Mouse (Mus musculus): ENCODE data around the gene Cep152.

Gene Cep152

GRCm38 (mm10) chr2:125624837-125625351 is at the start of gene Cep152:
Gene Cep152, minus strand, starts transcription at chr2:125625113.
- DNase-seq (ENCODE audit: low spot score), result peak; percentile 97

- peak; percentile 89 for DNase-seq (ENCODE audit: low spot score)
These were observed 48.2 kb upstream of the Cep152 start, which contains the start of gene Eid1 for GRCm38 (mm10) chr2:125672957-125673631. Gene Eid1, plus strand, starts transcription at chr2:125673095.

- DNase-seq (ENCODE audit: low spot score), result no peak
These were observed 47.6 kb upstream of the Cep152 start for GRCm38 (mm10) chr2:125672568-125672956.

GRCm38 (mm10) chr2:125670846-125671245 is 45.9 kb upstream of the Cep152 start:
- DNase-seq (ENCODE audit: low spot score), result no peak

GRCm38 (mm10) chr2:125667721-125668120 is 42.8 kb upstream of the Cep152 start:
- DNase-seq (ENCODE audit: low spot score), result no peak

GRCm38 (mm10) chr2:125667184-125667583 is 42.3 kb upstream of the Cep152 start:
- DNase-seq (ENCODE audit: low spot score), result no peak

GRCm38 (mm10) chr2:125666668-125667067 is 41.8 kb upstream of the Cep152 start:
- no peak for DNase-seq (ENCODE audit: low spot score)

- DNase-seq (ENCODE audit: low spot score), result no peak
These were observed 41.0 kb upstream of the Cep152 start for GRCm38 (mm10) chr2:125665909-125666308.

GRCm38 (mm10) chr2:125665213-125665612 is 40.3 kb upstream of the Cep152 start:
- DNase-seq (ENCODE audit: low spot score), result no peak

- no peak for DNase-seq (ENCODE audit: low spot score)
These were observed 37.6 kb upstream of the Cep152 start for GRCm38 (mm10) chr2:125662517-125662916.

GRCm38 (mm10) chr2:125661156-125661555 is 36.2 kb upstream of the Cep152 start:
- no peak for DNase-seq (ENCODE audit: low spot score)

- DNase-seq (ENCODE audit: low spot score), result no peak
These were observed 35.7 kb upstream of the Cep152 start for GRCm38 (mm10) chr2:125660537-125661130.

- peak; percentile 86 for DNase-seq (ENCODE audit: low spot score)
These were observed 35.1 kb upstream of the Cep152 start for GRCm38 (mm10) chr2:125659823-125660536.

- DNase-seq (ENCODE audit: low spot score), result no peak
These were observed 30.5 kb upstream of the Cep152 start for GRCm38 (mm10) chr2:125655391-125655790.

- no peak for DNase-seq (ENCODE audit: low spot score)
These were observed 28.4 kb upstream of the Cep152 start for GRCm38 (mm10) chr2:125653286-125653685.

GRCm38 (mm10) chr2:125651563-125651962 is 26.6 kb upstream of the Cep152 start:
- no peak for DNase-seq (ENCODE audit: low spot score)

GRCm38 (mm10) chr2:125650742-125651352 is 25.9 kb upstream of the Cep152 start:
- no peak for DNase-seq (ENCODE audit: low spot score)

- no peak for DNase-seq (ENCODE audit: low spot score)
These were observed 25.1 kb upstream of the Cep152 start for GRCm38 (mm10) chr2:125650038-125650437.

- no peak for DNase-seq (ENCODE audit: low spot score)
These were observed 20.0 kb upstream of the Cep152 start for GRCm38 (mm10) chr2:125644912-125645311.

GRCm38 (mm10) chr2:125637331-125637730 is 12.4 kb upstream of the Cep152 start:
- DNase-seq (ENCODE audit: low spot score), result no peak

- no peak for DNase-seq (ENCODE audit: low spot score)
These were observed 5.1 kb upstream of the Cep152 start for GRCm38 (mm10) chr2:125630010-125630409.

- no peak for DNase-seq (ENCODE audit: low spot score)
These were observed 3.6 kb upstream of the Cep152 start for GRCm38 (mm10) chr2:125628487-125628886.

Data from adipocyte (in vitro differentiated cells).